Mouse (Mus musculus) liver, embryonic 14.5 days (tissue): ENCODE measurements around the gene Ybx1.

ENCODE experiments used
- CTCF ChIP-seq: IDR thresholded peaks from 2 replicates; pipeline ENCODE4 v1.5.1; 2016; ENCODE audit warnings: antibody characterized with exemption, low read depth, control low read depth
- EP300 ChIP-seq: IDR thresholded peaks from 2 replicates; pipeline ENCODE4 v1.6.1; 2016; ENCODE audit warnings: antibody characterized with exemption, low read depth

DNA sequence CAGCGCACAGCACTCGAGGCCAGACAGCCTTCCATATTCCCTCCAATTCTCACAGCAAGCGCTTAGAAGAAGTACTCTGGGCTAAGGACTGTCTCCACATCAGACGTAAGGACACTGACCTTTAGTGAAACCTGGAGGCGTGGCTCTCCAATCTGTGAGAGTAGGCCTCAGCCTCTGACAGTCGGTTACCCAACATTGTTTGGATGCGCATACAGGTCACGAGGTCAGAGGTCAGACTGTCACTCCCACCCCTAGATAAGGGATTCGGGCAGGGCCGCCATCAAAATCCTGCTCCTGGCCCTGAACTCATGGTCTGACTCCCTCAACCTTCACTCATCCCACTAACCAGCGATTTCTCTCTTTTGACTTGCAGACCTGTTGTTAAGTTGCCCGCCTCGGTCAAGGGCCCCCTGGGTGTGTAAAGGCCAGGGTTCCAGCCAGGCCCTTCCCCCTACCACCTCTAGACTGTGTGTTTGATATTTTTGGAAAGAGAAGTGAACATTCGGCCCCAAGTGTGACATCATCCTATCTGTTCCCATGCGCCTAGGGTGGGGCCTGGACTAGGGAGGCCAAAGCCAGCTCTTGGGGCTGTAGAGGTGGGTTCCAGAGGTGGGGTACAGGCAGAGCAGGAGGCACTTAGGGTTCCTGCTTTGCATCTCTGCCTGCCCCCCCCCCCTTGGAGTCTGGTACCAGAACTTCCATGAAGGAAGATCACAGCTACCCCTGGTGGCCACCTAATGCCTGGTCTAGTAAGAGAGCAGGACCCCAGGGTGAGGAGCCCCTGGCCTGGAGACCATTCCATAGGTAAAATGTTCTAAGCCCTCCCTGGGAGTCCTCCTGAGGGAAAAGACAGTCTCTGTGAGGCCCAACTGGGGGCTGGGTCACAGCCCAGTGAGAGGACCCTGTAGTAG lies 34.8 kb downstream of the Ybx1 start:
- no peak for TF ChIP-seq CTCF
- no peak for TF ChIP-seq EP300
